Mouse (Mus musculus): ENCODE results near the gene Gm21861.
"Not testable (repeated sequence)": the region's sequence is repeated elsewhere in the genome, so short reads cannot be mapped to it uniquely, and the experiment has no call there.

The Gm21861 gene

GRCm38 (mm10) chrY:58814497-58814896, at the start of gene Gm21861:
TSS of gene Gm21861 (minus strand) at chrY:58814597.
- in situ Hi-C loops (cut with MboI, MseI) = not testable (repeated sequence)

All from regulatory T cell (primary cell).